Mouse (Mus musculus) cerebellum, postnatal 4 days (tissue): ENCODE results near the gene Ikzf1.

Experiments used
- DNase-seq, 2 experiments: peaks; one replicate each; pipeline ENCODE4 v3.0.0; 2022; ENCODE audit warnings: low spot score in 2 of 2, mixed read lengths in 1 of 2

Ikzf1 gene

GRCm38 (mm10) chr11:11690059-11690844 is 5.4 kb downstream of the Ikzf1 start:
- no peak for DNase-seq

GRCm38 (mm10) chr11:11690845-11691196 is 6.0 kb downstream of the Ikzf1 start:
- DNase-seq: no peak

GRCm38 (mm10) chr11:11691324-11692058 is 6.7 kb downstream of the Ikzf1 start:
- DNase-seq: no peak

- no peak for DNase-seq
Measured at GRCm38 (mm10) chr11:11692558-11693166, 7.9 kb downstream of the Ikzf1 start.

GRCm38 (mm10) chr11:11693446-11693845 is 8.6 kb downstream of the Ikzf1 start:
- no peak for DNase-seq

- DNase-seq: no peak
Measured at GRCm38 (mm10) chr11:11694072-11694471, 9.3 kb downstream of the Ikzf1 start.

GRCm38 (mm10) chr11:11694472-11695177 is 9.8 kb downstream of the Ikzf1 start:
- DNase-seq: no peak

GRCm38 (mm10) chr11:11695211-11695887 is 10.5 kb downstream of the Ikzf1 start:
- DNase-seq: no peak

- DNase-seq: no peak
Measured at GRCm38 (mm10) chr11:11695907-11696306, 11.1 kb downstream of the Ikzf1 start.

GRCm38 (mm10) chr11:11696814-11697213 is 12.0 kb downstream of the Ikzf1 start:
- DNase-seq: no peak

- no peak for DNase-seq
Measured at GRCm38 (mm10) chr11:11701378-11701777, 16.6 kb downstream of the Ikzf1 start.

- no peak for DNase-seq
Measured at GRCm38 (mm10) chr11:11703776-11704175, 19.0 kb downstream of the Ikzf1 start.

- no peak for DNase-seq
Measured at GRCm38 (mm10) chr11:11708154-11708719, 23.4 kb downstream of the Ikzf1 start.

GRCm38 (mm10) chr11:11709311-11709710 is 24.5 kb downstream of the Ikzf1 start:
- DNase-seq: no peak

GRCm38 (mm10) chr11:11710718-11711117 is 25.9 kb downstream of the Ikzf1 start:
- DNase-seq: no peak

GRCm38 (mm10) chr11:11711748-11712147 is 26.9 kb downstream of the Ikzf1 start:
- no peak for DNase-seq

GRCm38 (mm10) chr11:11714676-11715075 is 29.9 kb downstream of the Ikzf1 start:
- DNase-seq: no peak

- no peak for DNase-seq
Measured at GRCm38 (mm10) chr11:11715963-11716691, 31.3 kb downstream of the Ikzf1 start.

- DNase-seq: no peak
Measured at GRCm38 (mm10) chr11:11716692-11717037, 31.9 kb downstream of the Ikzf1 start.

- DNase-seq: peak in 1 of 2 experiments; percentile 2
Measured at GRCm38 (mm10) chr11:11717606-11718167, 32.9 kb downstream of the Ikzf1 start.
